Mouse (Mus musculus) CH12.LX (cell line): ENCODE data around the gene Rps12.
A peak's percentile ranks its signal among the peaks of the same experiment; 100 is the strongest.

Experiments used
- CHD2 ChIP-seq: IDR thresholded peaks from 2 replicates; pipeline ENCODE4 v1.6.1; 2011; ENCODE audit warnings: low read length, improper control_type of control experiment
- CTCF ChIP-seq, 2 experiments: IDR thresholded peaks in 1 of 2; conservative IDR thresholded peaks in 1 of 2; 2 replicates each; pipeline ENCODE4 v1.5.1; 2011 to 2012; ENCODE audit warnings: low read depth in 2 of 2, low read length in 2 of 2, improper control_type of control experiment in 1 of 2, inconsistent platforms in 1 of 2, mild to moderate bottlenecking in 1 of 2, moderate library complexity in 1 of 2
- ELF1 ChIP-seq: IDR thresholded peaks from 2 replicates; pipeline ENCODE4 v1.6.1; 2014; ENCODE audit warnings: low read depth, mild to moderate bottlenecking, inconsistent platforms, low read length, improper control_type of control experiment
- EP300 ChIP-seq: IDR thresholded peaks from 2 replicates; pipeline ENCODE4 v1.6.1; 2011; ENCODE audit warnings: low read length, improper control_type of control experiment
- KAT2A ChIP-seq: IDR thresholded peaks from 2 replicates; pipeline ENCODE4 v1.6.1; 2012; ENCODE audit warnings: low read length, improper control_type of control experiment, inconsistent platforms; ENCODE audit not compliant: insufficient replicate concordance
- POLR2A ChIP-seq: IDR thresholded peaks from 2 replicates; pipeline ENCODE4 v1.6.1; 2011; ENCODE audit warnings: low read depth, mild to moderate bottlenecking, improper control_type of control experiment, low read length
- TCF12 ChIP-seq: IDR thresholded peaks from 2 replicates; pipeline ENCODE4 v1.6.1; 2014; ENCODE audit warnings: low read depth, mild to moderate bottlenecking, inconsistent platforms, low read length, improper control_type of control experiment

DNA sequence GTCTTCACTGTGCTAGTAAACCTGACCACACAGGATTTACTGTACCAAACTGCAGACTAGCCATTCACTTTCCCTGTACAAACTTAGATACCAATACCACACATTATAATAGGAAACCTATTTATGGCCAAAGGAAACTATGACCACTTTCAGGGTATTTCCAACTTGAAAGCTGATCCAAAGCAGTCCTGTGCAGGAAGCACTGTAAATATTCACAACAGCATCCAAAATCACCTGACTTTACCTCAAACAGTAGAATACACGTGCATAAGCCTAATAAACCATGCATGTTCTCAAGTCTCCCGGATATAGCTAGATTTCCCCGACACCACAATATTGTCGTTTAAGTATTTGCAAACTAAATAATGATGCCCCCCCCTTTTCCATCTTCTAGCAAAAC lies 1.0 kb downstream of the Rps12 start:
- TF ChIP-seq TCF12: no peak
- TF ChIP-seq CTCF (conservative IDR thresholded peaks at IDR 0.05 in 1 of 2, IDR thresholded peaks at IDR 0.05 in 1 of 2; ENCODE audit: low read depth in 2 of 2, low read length in 2 of 2): no peak
- no peak for TF ChIP-seq EP300
- TF ChIP-seq KAT2A: 0 out of 2 replicates have a peak, but pooled peaks have one; percentile 11
- TF ChIP-seq POLR2A: no peak; the same call in 1 of the 2 replicates
- no peak; the same call in 1 of the 2 replicates for TF ChIP-seq CHD2
- TF ChIP-seq ELF1: no peak
